Mouse (Mus musculus) T-cell, adult 2 months (primary cell): Measurements from ENCODE around the gene Fam206a.

Experiments
- DNase-seq: peaks from one replicate; pipeline ENCODE4 v3.0.0; 2022; ENCODE audit warnings: low spot score

Fam206a gene

DNA sequence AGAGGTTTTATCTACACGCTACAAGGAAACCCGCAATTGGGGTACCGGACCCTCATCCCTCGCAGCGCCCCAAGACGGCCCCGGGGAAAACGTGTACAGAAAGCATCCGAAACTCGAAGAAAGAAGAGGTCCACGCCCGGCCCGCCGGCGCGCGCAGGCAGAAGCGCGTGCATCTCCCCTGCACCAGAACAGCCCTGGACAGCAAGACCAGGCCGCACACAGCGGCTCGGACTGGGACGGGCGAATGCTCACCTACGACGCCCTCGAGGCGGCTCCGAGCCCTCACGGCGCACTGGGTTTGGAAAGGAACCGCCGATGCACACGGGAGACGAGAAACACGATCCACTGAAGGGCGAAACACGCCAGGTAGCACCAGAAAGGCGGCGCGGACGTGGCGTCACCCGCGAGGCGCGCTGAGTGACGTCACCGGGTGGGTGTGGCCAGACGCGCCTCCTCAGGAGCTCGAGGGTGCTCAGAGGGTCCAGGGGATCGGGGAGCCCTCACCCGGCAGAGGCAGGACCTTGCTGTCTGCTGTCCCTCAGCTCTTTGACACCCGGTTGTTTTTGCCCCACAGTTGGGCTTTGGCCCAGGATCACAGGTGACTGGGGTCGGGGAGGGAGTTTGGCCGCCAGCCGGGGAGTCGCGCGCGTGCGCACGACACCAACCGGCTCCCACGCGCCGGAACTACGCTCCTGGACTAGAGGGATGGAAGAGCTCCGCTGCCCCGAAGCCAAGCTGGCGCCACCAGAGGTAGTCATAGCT is at the start of gene Fam206a, which contains the start of gene Elp1:
Gene Fam206a (plus strand): TSS at position 439 of the 762 bp plus-strand sequence.
Gene Elp1 (minus strand): TSS at position 425 of the 762 bp plus-strand sequence.
- DNase-seq: peak; percentile 94

DNA sequence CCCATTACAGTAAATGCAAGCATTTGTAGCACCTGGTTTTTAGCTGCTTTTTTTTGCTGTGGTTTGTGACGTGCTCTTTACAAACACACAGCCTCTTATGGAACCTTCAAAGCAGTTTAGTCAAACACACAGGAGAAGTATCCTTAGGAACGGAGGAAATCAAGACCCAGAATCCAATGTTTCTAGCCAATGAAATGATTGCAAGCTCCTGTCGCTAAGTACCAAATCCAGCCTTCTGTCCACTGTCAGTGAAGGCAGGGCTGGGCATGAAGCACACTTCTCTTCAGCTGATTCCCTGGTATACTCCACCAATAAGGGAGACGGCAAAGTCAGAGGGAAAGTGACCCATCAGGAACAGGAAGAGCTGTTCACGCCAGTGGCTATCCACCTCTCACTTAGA is 46.1 kb upstream of the Fam206a start:
- no peak for DNase-seq

DNA sequence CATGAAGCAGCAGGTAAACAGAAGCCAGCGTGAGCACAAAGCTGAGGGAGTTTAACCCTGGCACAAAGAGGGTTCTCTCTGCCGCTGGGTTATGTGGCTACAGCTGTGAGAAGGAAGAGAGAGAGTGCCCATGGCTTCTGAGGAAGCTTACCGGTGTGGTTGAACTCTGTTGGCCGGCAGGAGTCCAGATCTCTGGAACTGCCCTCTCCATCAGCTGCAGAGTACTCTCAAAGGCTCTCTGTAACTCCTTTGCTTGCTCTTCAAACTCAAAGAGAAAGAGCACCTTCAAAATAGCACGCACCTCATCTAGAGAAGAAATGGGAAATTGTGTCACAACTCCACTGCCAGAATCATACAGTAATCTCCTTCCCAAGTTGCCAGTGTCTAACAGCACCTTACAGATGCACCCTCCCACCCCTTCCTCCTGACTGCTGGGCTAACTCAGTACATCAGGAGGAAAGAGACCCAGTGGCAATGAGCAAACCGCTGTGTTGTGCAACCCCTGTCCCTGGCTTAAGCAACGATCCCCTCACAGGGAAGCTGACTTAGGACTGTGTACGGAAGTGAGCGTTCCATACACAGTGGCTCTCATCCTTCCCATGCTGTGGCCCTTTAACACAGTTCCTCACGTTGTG is 45.1 kb upstream of the Fam206a start:
- DNase-seq: no peak

DNA sequence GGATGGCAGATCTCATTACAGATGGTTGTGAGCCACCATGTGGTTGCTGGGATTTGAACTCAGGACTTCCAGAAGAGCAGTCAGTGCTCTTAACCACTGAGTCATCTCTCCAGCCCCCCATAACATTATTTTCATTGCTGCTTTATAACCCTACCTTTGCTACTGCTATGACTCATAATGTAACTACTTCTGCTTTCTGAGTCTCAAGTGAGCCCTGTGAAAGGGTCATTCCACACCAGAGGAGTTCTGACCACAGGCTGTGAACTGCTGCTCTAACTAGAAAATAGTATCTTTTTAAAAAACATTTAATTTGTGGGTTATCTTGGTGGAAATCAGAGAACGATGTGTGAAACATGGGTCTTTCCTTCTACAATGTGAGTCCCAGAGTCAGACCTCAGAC is 44.5 kb upstream of the Fam206a start:
- DNase-seq: no peak

DNA sequence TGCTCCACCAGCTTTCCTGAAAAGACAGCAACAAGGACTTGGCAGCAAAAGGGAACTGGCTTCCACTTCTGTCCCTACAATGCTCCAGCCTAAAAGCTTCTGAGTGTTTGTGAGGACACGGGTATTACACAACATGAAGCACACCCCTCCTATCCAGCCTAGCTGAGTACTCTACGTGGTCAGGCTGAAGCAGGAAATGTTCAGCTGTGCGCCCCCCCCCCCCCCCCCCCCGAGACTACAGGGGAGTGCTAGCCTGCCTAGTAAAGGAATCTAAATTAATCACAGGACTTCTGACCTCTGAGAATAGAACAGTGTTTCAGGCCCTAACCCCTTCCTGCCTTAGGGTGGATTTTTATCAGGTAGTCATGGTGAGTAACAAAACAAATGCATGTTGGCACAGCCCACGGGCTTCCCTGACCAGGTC is 34.3 kb upstream of the Fam206a start:
- no peak for DNase-seq

DNA sequence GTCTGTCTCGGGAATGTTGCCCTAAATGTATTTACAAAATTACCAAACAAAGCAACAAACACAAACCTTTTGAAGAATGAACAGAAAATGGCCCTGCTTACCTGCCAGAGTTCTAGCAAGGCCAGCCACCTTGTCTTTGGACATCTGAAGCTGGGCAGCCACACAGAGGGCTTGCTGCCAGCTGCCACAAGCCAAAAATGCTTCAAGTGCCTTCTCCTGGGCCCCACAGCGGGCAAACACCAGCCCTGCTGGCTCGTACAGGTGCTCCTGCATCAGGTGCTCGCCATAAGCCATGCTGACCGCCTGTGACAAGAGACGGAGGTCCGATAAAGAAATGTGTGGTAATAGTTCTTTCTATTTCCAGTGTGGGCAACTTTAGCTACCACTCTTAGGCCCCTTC is 33.2 kb upstream of the Fam206a start:
- DNase-seq: no peak

DNA sequence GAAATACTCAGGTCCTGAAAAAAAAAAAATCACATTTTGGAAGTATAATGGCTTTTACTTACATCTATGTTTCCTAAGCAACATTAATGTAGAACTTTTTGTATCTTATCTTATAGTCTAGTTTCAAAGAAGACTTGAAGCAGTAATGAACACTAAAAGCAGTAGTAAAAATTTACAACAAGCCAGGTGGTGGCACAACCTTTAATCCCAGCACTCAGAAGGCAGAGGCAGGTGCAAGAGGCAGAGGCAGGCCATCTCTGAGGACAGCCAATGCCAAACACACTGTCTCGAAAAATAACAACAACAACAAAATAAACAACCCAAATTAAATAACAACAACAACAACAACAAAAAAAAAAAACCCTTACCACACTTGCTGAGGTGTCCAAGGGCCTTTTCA is 31.1 kb upstream of the Fam206a start:
- DNase-seq: no peak

DNA sequence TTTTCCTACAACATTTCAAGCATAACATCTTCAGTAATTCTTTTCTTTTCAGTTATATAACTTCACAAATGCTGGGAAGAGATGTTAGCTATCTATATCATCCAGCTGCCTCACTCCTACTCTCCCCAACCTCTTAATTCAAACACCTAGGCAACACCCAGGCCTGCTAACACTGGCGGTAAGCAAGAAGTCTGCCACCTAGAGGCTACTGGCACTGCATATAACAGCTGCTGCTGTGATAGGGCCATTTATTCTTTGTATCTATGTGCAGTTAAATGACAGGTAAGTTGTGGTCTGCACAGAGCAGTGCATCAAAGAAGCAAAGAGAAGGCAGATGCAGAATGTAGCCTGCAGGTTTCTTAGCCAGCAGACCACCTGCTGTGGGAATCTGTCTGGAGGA is 10.8 kb upstream of the Fam206a start:
- no peak for DNase-seq

DNA sequence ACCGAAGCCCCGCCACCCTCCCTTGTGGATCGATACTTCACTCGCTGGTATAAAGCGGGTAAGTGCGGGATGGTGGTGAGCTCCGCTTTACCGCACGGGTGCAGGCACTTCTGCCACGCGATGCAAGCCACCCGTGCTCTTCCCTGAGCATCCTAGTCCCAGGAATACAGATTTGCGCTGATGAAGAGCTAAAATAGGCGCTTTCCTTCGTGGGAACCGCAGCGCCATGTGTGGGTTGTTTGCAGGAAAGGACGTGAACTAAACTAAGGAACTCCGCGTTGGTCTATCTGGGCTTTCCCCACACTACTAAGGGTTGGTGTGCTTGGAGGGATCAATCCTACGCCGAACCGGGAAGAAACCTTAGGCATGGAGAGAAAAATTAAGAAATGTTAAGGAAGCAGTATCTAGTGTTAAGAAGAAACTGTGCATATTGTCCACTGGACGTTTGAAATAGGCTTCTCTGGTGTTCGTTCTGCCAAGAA is 565 bp downstream of the Fam206a start:
- no peak for DNase-seq

DNA sequence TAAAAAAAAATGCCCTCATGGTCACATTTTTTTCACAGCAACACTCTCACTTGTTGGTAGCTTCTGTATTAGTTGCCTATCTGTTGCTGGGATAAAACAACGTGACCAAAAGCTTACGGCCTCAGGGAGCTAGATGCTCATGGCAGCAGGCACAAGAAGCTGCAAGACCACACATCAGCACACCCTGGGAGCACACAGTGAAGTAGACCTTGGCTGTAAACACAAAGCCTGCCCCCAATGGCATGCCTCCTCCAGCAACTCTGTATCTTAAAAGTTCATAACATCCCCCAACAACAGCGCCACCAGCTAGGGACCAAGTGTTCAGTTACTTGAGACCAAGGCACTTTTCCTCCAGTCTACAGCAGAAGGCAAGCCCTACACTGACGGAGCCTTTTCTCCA is 6.9 kb downstream of the Fam206a start:
- DNase-seq: no peak

DNA sequence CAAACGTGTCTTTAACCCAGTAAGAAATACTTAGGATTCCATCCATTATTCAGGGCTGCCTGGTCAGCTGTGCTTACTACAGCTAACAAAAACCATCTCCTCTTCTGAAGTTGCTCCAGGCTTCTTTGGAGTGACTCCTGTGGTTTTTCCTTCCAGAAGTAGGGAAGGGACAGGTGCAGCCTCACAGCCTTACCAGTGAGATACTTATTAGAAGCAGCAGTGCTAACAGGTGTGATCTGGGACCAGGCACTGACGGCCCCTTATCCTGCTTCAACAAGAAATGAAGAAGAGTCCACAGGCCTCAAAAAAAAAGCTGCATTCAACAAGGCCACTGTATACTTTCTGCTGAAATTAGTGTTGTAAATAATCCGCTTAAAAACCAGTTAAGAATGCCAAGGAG is 9.5 kb downstream of the Fam206a start:
- DNase-seq: no peak

- DNase-seq: no peak
Observed at GRCm38 (mm10) chr4:56812096-56812495, 10.0 kb downstream of the Fam206a start.

DNA sequence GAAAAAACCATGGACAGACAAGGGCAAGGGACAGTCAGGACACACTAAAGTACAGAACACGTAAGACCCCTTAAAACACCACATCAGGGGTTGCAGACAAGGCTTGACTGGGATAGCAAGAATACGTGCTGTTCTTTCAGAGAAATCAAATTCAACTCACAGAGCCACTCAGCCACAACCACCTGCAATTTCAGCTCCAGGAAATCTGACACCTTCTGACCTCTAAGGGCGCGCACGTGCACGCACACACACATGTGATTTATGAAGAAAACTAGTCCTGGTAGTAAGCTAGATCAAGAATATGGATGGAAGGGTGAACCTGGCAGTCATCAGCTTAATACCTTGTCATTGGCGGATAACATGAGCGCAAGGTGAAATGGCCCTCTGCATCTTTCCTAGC is 13.0 kb downstream of the Fam206a start:
- no peak for DNase-seq

DNA sequence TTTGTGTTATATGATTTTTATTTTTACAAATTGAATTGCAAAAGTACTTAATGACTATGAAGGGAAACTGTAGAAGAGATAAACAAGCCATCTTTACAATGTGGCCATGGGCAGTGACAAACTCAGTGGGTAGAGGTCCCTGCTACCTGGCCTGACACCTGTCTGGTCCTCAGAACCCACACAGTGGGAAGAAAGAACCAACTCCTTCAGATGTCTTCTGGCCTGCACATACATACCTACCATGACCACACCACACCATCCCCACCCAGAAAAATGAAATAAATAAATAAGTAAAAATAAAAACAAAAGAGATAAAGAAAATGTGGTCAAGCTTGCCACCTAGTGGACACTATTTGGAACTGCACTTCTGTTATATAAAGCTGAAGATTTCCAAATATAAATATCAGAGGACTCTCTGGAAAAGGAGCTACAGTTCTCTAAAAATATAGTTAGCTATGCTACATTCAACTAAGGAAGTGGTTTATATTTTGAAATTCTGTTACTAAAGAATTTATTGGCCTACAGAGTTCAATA is 17.9 kb downstream of the Fam206a start:
- DNase-seq: no peak

- DNase-seq: no peak
Observed at GRCm38 (mm10) chr4:56824231-56824630, 22.1 kb downstream of the Fam206a start.

- DNase-seq: no peak
Observed at GRCm38 (mm10) chr4:56828932-56829331, 26.8 kb downstream of the Fam206a start.

GRCm38 (mm10) chr4:56829511-56829921 is 27.4 kb downstream of the Fam206a start:
- no peak for DNase-seq

DNA sequence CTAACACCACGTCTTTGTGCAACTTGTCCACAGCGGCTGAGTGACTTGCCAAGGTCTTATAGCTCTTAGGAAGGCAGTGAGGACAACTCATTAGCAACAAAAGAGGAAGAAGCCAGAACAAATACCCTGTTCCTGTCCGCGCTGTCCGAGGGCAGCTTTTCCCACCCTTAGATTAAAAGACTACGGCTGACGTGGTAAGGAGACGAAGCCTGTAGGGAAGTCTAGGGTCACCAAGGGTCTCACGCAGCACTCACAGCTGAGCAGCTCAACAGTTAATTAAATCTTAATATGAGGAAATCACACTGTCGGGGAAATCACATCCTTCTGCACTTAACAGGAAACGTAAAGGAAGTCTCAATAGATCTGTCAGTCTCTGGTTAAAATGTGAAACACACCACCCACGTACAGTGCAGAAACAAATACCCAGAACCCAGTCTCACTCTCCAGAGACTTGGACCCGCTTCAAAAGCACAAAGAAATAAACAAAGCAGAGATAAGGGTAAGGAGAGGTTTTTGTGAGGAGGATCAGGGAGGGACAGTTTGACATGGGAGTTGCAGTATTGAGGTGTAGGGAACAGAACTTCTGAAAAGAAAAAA is 29.0 kb downstream of the Fam206a start:
- no peak for DNase-seq

DNA sequence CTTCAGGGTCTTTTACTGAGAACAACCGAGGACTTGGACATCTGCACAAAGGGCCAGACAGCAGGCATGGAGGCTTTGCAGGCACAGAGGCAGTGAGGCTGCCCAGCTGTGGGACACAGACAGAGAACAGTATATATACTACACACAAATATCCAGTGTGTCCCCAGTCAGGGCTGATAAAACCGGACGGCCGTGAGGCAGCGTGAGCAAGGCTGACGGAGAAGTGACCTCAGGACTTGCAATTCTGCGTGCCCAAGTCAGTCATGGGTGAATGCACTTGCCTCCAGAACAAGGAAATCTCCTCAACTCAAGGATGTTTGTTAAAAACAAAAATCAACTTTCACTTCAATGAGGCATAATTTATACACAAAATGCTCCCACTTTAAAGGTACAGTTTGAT is 29.9 kb downstream of the Fam206a start:
- DNase-seq: no peak

DNA sequence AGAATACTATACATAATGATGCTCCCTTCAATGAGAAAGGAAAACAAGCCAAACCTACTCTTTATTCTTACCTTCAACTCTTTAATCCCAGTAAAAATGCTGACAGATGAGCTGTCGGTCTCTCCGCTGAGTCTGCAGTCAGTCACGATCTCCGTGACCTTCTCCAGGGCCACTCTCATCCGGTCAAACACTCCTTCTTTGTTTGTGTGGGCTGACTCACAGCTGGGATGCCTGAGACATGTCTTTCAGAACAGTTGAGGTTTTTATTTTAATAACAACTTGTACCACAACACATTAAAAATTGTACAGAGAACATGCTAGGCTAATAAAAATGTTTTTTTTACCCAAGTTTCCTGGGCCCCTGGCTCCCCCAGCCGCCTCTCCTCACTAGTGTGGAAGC is 35.5 kb downstream of the Fam206a start:
- no peak for DNase-seq

- no peak for DNase-seq
Observed at GRCm38 (mm10) chr4:56840297-56840696, 38.2 kb downstream of the Fam206a start.

DNA sequence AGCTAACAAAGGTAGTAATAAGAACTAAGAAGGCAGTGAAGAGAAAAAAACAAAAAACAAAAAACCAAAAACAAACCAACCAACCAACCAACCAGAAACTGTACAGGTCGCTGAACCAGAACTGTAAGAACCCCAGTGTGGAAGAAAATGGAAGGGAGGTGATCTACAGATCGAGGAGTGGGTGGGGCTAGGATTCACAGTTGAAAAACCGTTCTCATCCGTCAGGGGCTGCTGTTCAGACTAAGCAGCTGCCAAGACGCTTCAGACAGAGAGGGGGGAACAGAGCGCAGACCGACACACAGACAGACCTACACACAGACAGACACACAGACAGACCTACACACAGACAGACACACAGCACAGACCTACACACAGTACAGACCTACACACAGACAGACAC is 40.4 kb downstream of the Fam206a start:
- DNase-seq: no peak

GRCm38 (mm10) chr4:56843963-56844362 is 41.8 kb downstream of the Fam206a start:
- DNase-seq: no peak
